Mouse (Mus musculus) adrenal gland, adult 18-20 months (tissue): ENCODE measurements around the gene 1700123K08Rik. TPM values are rescaled to one million over a fixed set of nuclear protein-coding genes. Genes with fewer than 3 reads are reported as not detected.
A peak's percentile ranks its signal among the peaks of the same experiment; 100 is the strongest.
"Not testable (repeated sequence)": the region's sequence is repeated elsewhere in the genome, so short reads cannot be mapped to it uniquely, and the experiment has no call there.

Experiments
- DNase-seq, 2 experiments: peaks; one replicate each; pipeline ENCODE4 v3.0.0; 2021 to 2022; ENCODE audit warnings: low spot score in 2 of 2
- long read RNA-seq, 2 experiments: library from polyadenylated mRNA; stranded (forward); transcript quantifications; one replicate each; pipeline ENCODE4 v2.0.0; 2021
- microRNA-seq, 2 experiments: library from miRNA; unstranded; fragments of <30 nt; microRNA quantifications; one replicate each; pipeline ENCODE4 v1.2.0; 2021; ENCODE audit warnings: borderline number of aligned reads in 2 of 2
- total RNA-seq, 2 experiments: library from RNA; stranded (reverse); gene quantifications; 1 replicate in 1 of 2; 2 replicates in 1 of 2; pipeline ENCODE4 v1.2.3; 2021

1700123K08Rik gene
- total RNA-seq, result not detected
- long read RNA-seq, experiment 1, result 0 reads
- long read RNA-seq, experiment 2, result 0 reads

- not testable (repeated sequence) for DNase-seq
These were observed at the start of gene 1700123K08Rik for GRCm38 (mm10) chr5:138564612-138565011. Gene 1700123K08Rik (minus strand): TSS chr5:138564712.

- no peak for DNase-seq
These were observed 22.9 kb upstream of the 1700123K08Rik start for GRCm38 (mm10) chr5:138587396-138587795.

- peak in 1 of 2 experiments; percentile 25 for DNase-seq
These were observed 7.1 kb upstream of the 1700123K08Rik start for GRCm38 (mm10) chr5:138571623-138572022.

DNA sequence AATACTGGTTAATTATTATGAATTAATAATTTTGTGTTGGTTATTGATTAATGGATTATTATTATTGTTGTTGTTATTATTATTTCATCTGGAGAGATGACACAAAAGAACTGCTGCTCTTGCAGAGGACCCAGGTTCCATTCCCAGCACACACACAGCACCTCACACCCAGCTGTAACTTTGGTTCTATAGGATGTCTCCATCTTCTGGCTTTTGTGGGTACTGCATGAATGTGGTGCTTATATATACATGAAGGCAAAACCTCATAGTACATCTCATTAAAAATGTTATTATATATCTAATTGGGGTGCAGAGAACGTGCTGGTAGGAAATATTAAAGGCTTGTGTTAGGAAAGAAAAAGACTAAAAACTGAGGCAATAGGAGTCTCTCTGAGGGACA is 11.8 kb downstream of the 1700123K08Rik start:
- DNase-seq, result no peak

DNA sequence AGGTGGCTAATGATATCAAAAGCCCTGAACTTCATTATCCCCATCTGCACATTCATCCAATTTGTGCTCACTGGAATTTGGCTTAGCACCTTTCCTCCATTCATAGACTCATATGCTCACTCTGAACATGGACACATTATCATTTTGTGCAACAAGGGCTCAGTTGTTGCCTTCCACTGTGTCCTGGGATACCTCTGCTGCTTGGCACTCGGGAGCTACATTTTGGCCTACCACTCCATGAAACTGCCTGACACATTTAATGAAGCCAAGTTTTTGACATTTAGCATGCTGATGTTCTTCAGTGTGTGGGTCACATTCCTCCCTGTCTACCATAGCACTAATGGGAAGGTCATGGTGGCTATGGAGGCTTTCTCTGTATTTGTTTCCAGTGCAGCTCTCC is 32.0 kb downstream of the 1700123K08Rik start:
- no peak for DNase-seq

Small RNA genes lying within 50 kb of the gene (microRNA-seq; reads per million reads assigned to microRNA genes)
- gene Gm24082, result 0 reads per million in 2 experiments

Other genes starting within 250 kb of the 1700123K08Rik start
- under 1 TPM in 1 of 2 experiments, not detected in 1; 0.64 TPM for gene Pvrig, start 222.8 kb downstream of the 1700123K08Rik start, total RNA-seq
- 1 to 10 TPM; 4.7 to 8.1 TPM for gene Zfp157, start 123.2 kb downstream of the 1700123K08Rik start, total RNA-seq
- gene Zfp68, start 55.0 kb upstream of the 1700123K08Rik start, total RNA-seq, result 10 to 100 TPM; 18.0 to 21.4 TPM
- 1 to 10 TPM; 4.3 to 5.0 TPM for gene A430033K04Rik, start 58.1 kb upstream of the 1700123K08Rik start, total RNA-seq
- gene Fam20c, start 189.8 kb upstream of the 1700123K08Rik start, total RNA-seq, result 10 to 100 TPM in 1 of 2 experiments, 1 to 10 TPM in 1; 7.9 to 15.8 TPM